Mouse (Mus musculus) liver, postnatal 0 days (tissue): Measurements from ENCODE around the gene Sash3. TPM values are rescaled to one million over a fixed set of nuclear protein-coding genes. Genes with fewer than 3 reads are reported as not detected.
A peak's percentile ranks its signal among the peaks of the same experiment; 100 is the strongest.
"Not testable (repeated sequence)": the region's sequence is repeated elsewhere in the genome, so short reads cannot be mapped to it uniquely, and the experiment has no call there.

Experiments
- ATAC-seq: fragments of 200-750 bp; cut with Nextera tagmentation; 2 replicates; pipeline ENCODE4 v1.8.0; 2017; ENCODE audit warnings: mild to moderate bottlenecking, moderate library complexity
- DNase-seq: peaks from one replicate; pipeline ENCODE4 v3.0.0-alpha.2; 2016
- H3K27ac ChIP-seq: fragments of 300-500 bp; sonication (generic); 2 replicates; pipeline ENCODE4 v1.5.1; 2014; ENCODE audit warnings: antibody characterized with exemption, moderate library complexity, mild to moderate bottlenecking, low read depth
- H3K27me3 ChIP-seq: fragments of 300-500 bp; sonication (generic); 2 replicates; pipeline ENCODE4 v1.6.1; 2014; ENCODE audit warnings: low read length, control low read depth, mixed read lengths; ENCODE audit not compliant: insufficient read depth
- H3K36me3 ChIP-seq: fragments of 300-500 bp; sonication (generic); replicated peaks from 2 replicates; pipeline ENCODE4 v1.6.1; 2014; ENCODE audit warnings: mild to moderate bottlenecking, control low read depth, low read length, moderate library complexity, mixed read lengths; ENCODE audit not compliant: insufficient read depth
- H3K4me1 ChIP-seq: fragments of 300-500 bp; sonication (generic); 2 replicates; pipeline ENCODE4 v1.6.1; 2014; ENCODE audit warnings: antibody characterized with exemption, mild to moderate bottlenecking, control low read depth; ENCODE audit not compliant: insufficient read depth
- H3K4me2 ChIP-seq: fragments of 300-500 bp; sonication (generic); 2 replicates; pipeline ENCODE4 v1.6.1; 2014; ENCODE audit warnings: low read depth, mild to moderate bottlenecking, low read length, moderate library complexity, mixed read lengths
- H3K4me3 ChIP-seq: fragments of 300-500 bp; sonication (generic); 2 replicates; pipeline ENCODE4 v1.5.1; 2014; ENCODE audit warnings: low read depth, low read length
- H3K9ac ChIP-seq: fragments of 300-500 bp; sonication (generic); replicated peaks from 2 replicates; pipeline ENCODE4 v1.6.1; 2014; ENCODE audit warnings: mild to moderate bottlenecking, moderate library complexity
- H3K9me3 ChIP-seq: fragments of 300-500 bp; sonication (generic); 2 replicates; pipeline ENCODE4 v1.6.1; 2016; ENCODE audit warnings: mild to moderate bottlenecking, control low read depth, low read length, mixed read lengths
- CTCF ChIP-seq: sonication (generic); IDR thresholded peaks from 2 replicates; pipeline ENCODE4 v1.5.1; 2016; ENCODE audit warnings: antibody characterized with exemption, low read depth
- EP300 ChIP-seq: IDR thresholded peaks from 2 replicates; pipeline ENCODE4 v1.6.1; 2016; ENCODE audit warnings: antibody characterized with exemption, low read depth, mild to moderate bottlenecking
- WGBS: fragments of 180-500 bp; shearing (Covaris S2); extraction: QIAGEN DNeasy Blood & Tissue Kit; methylation state at CpG from one replicate; pipeline ENCODE4 v1.1.7; 2014; ENCODE audit not compliant: insufficient replicate concordance; 5-methylcytosine and 5-hydroxymethylcytosine counted together
- polyA plus RNA-seq: library from polyadenylated mRNA; unstranded; fragments of >200 nt; fragmentation: Nextera tagmentation; extraction: Ambion mirVana; gene quantifications from 2 replicates; pipeline ENCODE4 v1.2.1, GENCODE M21; 2015

Gene Sash3
- polyA plus RNA-seq, 1 experiment from 2014 or later, result 9.3 TPM

DNA sequence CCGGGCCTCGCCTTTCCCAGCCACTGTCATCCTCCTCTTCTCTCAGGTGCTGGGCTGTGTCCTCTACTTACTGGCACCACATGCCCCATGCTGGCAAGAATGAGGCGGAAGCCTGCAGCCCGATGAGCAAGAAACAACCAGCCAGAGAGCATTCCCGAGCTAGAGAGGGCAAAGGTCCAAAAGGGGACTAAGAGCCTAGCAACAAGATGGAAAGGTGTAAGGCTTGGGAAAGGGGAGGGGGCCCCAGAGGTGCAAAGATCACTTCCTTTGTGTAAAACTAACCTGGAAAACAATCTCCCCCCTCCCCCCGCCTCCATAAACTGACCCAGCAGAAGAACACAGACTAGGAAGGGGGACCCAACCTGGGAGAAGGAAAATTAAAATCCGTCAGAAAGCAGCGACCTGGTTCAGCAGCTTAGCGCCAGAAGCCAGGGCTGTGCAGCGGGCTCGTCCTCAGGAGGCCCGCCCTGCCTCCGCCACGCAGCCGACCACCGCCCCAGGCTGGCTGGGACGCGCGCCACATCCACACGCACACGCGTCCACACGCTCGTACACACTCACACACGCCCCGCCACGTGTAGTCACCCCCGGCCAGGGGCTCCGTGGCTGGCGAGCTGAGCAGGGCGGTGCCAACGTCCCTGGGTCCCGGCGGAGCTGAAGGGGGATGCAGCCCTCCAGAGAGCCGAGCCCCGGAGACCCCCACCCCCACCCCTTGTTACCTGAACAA lies 61.7 kb downstream of the Sash3 start:
- Histone ChIP-seq H3K4me2 (peak overlapping the region; percentile 77), H3K27ac (peak overlapping the region; percentile 85), H3K36me3 (no peaks in the 10 kb centered on the region), H3K27me3 (no peaks in the 10 kb centered on the region; the same call in 1 of the 2 replicates), H3K9me3 (no peaks in the 10 kb centered on the region), H3K4me1 (peaks cover 4% of the 10 kb centered on the region; the same call in 1 of the 2 replicates), H3K9ac (peak overlapping the region; percentile 69), H3K4me3 (peak overlapping the region; percentile 74)
- TF ChIP-seq CTCF (no peak), EP300 (no peak)
- 10% methylated on average over 28 of the region's 36 CpGs for WGBS
- DNase-seq, result peak; percentile 13
- peak; percentile 73 for ATAC-seq

DNA sequence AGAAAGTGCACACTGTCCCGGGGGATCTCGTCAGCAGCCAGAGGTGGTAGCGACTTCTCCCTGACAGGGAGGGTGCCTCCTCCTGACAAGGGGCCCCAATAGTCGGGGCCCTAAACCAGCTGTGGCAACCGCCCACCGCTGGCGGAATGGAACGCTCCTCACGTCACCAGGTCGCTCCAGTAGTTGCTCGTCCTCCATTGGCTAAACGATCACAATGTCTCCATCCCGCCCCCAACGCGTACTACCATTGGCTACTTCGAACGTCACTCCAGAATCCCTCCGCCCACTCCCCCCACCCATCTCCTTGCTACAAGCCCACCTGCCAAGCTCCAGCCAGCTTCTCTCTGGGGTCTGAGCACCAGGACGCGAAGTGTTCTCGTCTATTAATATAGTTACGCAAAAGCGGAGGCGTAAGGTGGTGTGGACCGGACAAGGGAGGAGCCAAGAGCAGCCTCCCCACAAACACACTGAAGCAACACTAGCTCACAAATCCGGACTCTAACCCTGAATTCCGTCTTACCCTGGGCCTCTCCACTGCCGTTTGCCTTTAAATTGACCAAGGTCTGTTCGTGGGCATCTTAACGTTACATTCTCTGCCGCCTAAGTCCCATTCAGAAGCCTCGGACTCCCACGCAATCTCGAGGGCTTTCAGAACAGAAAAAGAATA lies 62.4 kb downstream of the Sash3 start, which contains the start of gene Zdhhc9:
Zdhhc9 (minus strand) TSS at position 360 of the 667 bp plus-strand sequence.
- TF ChIP-seq CTCF, result no peak
- no peak for TF ChIP-seq EP300
- H3K9ac ChIP-seq, result peak within 1 kb of the TSS; percentile 69
- peak within 1 kb of the TSS; percentile 77 for H3K4me2 ChIP-seq
- no peaks in the 10 kb centered on the region for H3K9me3 ChIP-seq
- WGBS, result 15% methylated on average over 32 of the region's 34 CpGs
- peak within 1 kb of the TSS; percentile 85 for H3K27ac ChIP-seq
- H3K27me3 ChIP-seq, result no peaks in the 10 kb centered on the region; the same call in 1 of the 2 replicates
- no peaks in the 10 kb centered on the region for H3K36me3 ChIP-seq
- peak; percentile 87 for DNase-seq
- ATAC-seq, result peak; percentile 98
- peaks cover 4% of the 10 kb centered on the region; the same call in 1 of the 2 replicates for H3K4me1 ChIP-seq
- H3K4me3 ChIP-seq, result peak within 1 kb of the TSS; percentile 74

- H3K4me1 ChIP-seq, H3K36me3 ChIP-seq, H3K27ac ChIP-seq, H3K4me3 ChIP-seq, ATAC-seq, H3K27me3 ChIP-seq, H3K4me2 ChIP-seq, DNase-seq, H3K9me3 ChIP-seq, H3K9ac ChIP-seq: not testable (repeated sequence)
- 84% methylated on average over 2 of the region's 4 CpGs for WGBS
Measured at GRCm38 (mm10) chrX:48209746-48210145, 63.5 kb downstream of the Sash3 start.

Other genes starting within 250 kb of the Sash3 start
- 2.5 and 2.6 TPM in 2 replicates for gene Ocrl, start 234.0 kb upstream of the Sash3 start, polyA plus RNA-seq
- 0.12 and 0.19 TPM in 2 replicates for gene Apln, start 111.6 kb upstream of the Sash3 start, polyA plus RNA-seq
- gene Xpnpep2, start 37.7 kb upstream of the Sash3 start, polyA plus RNA-seq, result 0.05 TPM in 1 of 2 replicates, not detected in the other
- 3.1 and 3.5 TPM in 2 replicates for gene Zdhhc9, start 62.4 kb downstream of the Sash3 start, polyA plus RNA-seq
- gene Utp14a, start 110.4 kb downstream of the Sash3 start, polyA plus RNA-seq, result 7.9 and 8.1 TPM in 2 replicates
- gene Bcorl1, start 194.9 kb downstream of the Sash3 start, polyA plus RNA-seq, result 1.5 TPM in 2 replicates